Mouse (Mus musculus) liver, embryonic 14.5 days (tissue): Measurements from ENCODE around the gene Csf2ra. TPM values are rescaled to one million over a fixed set of nuclear protein-coding genes. Genes with fewer than 3 reads are reported as not detected.

Experiments
- ATAC-seq: fragments of 200-750 bp; cut with Nextera tagmentation; 2 replicates; pipeline ENCODE4 v1.8.0; 2017; ENCODE audit warnings: moderate number of reproducible peaks, mild to moderate bottlenecking, moderate library complexity; ENCODE audit not compliant: insufficient read depth
- DNase-seq, 3 experiments: peaks; one replicate each; pipeline ENCODE4 v3.0.0-alpha.2; 2012 to 2013; ENCODE audit warnings: low read depth in 3 of 3, low spot score in 3 of 3
- H3K27ac ChIP-seq: fragments of 300-500 bp; sonication (generic); 2 replicates; pipeline ENCODE4 v1.5.1; 2014; ENCODE audit warnings: moderate library complexity, mild to moderate bottlenecking, control low read depth, inconsistent platforms
- H3K27me3 ChIP-seq: fragments of 300-500 bp; sonication (generic); 2 replicates; pipeline ENCODE4 v1.6.1; 2014; ENCODE audit warnings: mild to moderate bottlenecking, low read length, moderate library complexity; ENCODE audit not compliant: control insufficient read depth, insufficient read depth
- H3K36me3 ChIP-seq: fragments of 300-500 bp; sonication (generic); replicated peaks from 2 replicates; pipeline ENCODE4 v1.6.1; 2014; ENCODE audit warnings: low read depth; ENCODE audit not compliant: control insufficient read depth, insufficient read depth
- H3K4me1 ChIP-seq, 2 experiments: fragments of 200-500 bp in 1 of 2; fragments of 300-500 bp in 1 of 2; sonication (generic) in 1 of 2; replicated peaks; 2 replicates each; pipeline ENCODE4 v1.6.1; 2012 to 2014; ENCODE audit warnings: antibody characterized with exemption in 1 of 2, inconsistent platforms in 1 of 2, low read length in 1 of 2; ENCODE audit not compliant: control insufficient read depth in 2 of 2, insufficient read depth in 2 of 2
- H3K4me2 ChIP-seq: fragments of 300-500 bp; sonication (generic); 2 replicates; pipeline ENCODE4 v1.6.1; 2014; ENCODE audit warnings: low read depth, mild to moderate bottlenecking, control low read depth, moderate library complexity
- H3K4me3 ChIP-seq, 2 experiments: fragments of 200-500 bp in 1 of 2; fragments of 300-500 bp in 1 of 2; sonication (generic) in 1 of 2; 2 replicates each; pipeline ENCODE4 v1.5.1; 2012 to 2014; ENCODE audit warnings: low read depth in 2 of 2, low read length in 2 of 2, mild to moderate bottlenecking in 2 of 2, control low read depth in 1 of 2, inconsistent platforms in 1 of 2, moderate library complexity in 1 of 2; ENCODE audit not compliant: insufficient read depth in 1 of 2
- H3K9ac ChIP-seq: fragments of 300-500 bp; sonication (generic); replicated peaks from 2 replicates; pipeline ENCODE4 v1.6.1; 2014; ENCODE audit warnings: mild to moderate bottlenecking, control low read depth, moderate library complexity
- H3K9me3 ChIP-seq: fragments of 300-500 bp; sonication (generic); 2 replicates; pipeline ENCODE4 v1.6.1; 2016; ENCODE audit warnings: low read length, mixed read lengths; ENCODE audit not compliant: control insufficient read depth
- CTCF ChIP-seq: IDR thresholded peaks from 2 replicates; pipeline ENCODE4 v1.5.1; 2016; ENCODE audit warnings: antibody characterized with exemption, low read depth, control low read depth
- EP300 ChIP-seq: IDR thresholded peaks from 2 replicates; pipeline ENCODE4 v1.6.1; 2016; ENCODE audit warnings: antibody characterized with exemption, low read depth
- WGBS: fragments of 180-500 bp; shearing (Covaris S2); extraction: QIAGEN DNeasy Blood & Tissue Kit; methylation state at CpG from one replicate; pipeline ENCODE4 v1.1.7; 2014; ENCODE audit not compliant: insufficient replicate concordance; 5-methylcytosine and 5-hydroxymethylcytosine counted together
- polyA plus RNA-seq, 2 experiments: library from polyadenylated mRNA; depleted of rRNA in 1 of 2; stranded (reverse) in 1 of 2; unstranded in 1 of 2; fragments of >200 nt; fragmentation: Nextera tagmentation in 1 of 2; extraction: Ambion mirVana in 1 of 2; gene quantifications; 2 replicates each; pipeline versions ENCODE4 v1.2.1 to v1.2.3; 2012 to 2014

The Csf2ra gene
- polyA plus RNA-seq, 2 experiments, result 4.4 to 26.0 TPM

DNA sequence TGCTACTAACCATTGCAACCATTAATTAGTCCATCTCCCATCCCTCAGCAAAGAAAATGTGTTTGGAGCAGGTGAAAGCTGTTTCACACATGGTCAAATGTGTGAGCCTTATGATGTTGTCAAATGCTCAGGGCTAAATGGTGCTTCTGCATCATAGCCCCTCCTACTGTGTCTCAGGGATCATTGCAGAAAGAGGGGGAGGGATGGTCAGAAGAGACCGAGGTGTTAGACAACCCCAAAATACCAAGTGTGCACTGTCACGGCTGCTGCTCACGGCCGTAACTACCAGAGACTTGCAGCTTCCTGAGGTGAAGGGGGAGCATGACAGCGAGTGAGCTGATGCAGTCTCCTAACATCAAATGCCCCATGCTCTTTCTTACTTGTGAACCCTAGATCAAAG, 6.3 kb upstream of the Csf2ra start:
- Histone ChIP-seq H3K9me3 (no peaks in the 10 kb centered on the region), H3K27me3 (no peaks in the 10 kb centered on the region), H3K4me3 (no peak overlapping the region), H3K4me1 (no peaks in the 10 kb centered on the region), H3K27ac (no peak overlapping the region), H3K9ac (no peak overlapping the region), H3K36me3 (no peaks in the 10 kb centered on the region), H3K4me2 (no peak overlapping the region)
- DNase-seq (no peak), ATAC-seq (no peak)
- 47% methylated on average over 5 of the region's 5 CpGs for WGBS
- TF ChIP-seq CTCF (no peak), EP300 (no peak)

DNA sequence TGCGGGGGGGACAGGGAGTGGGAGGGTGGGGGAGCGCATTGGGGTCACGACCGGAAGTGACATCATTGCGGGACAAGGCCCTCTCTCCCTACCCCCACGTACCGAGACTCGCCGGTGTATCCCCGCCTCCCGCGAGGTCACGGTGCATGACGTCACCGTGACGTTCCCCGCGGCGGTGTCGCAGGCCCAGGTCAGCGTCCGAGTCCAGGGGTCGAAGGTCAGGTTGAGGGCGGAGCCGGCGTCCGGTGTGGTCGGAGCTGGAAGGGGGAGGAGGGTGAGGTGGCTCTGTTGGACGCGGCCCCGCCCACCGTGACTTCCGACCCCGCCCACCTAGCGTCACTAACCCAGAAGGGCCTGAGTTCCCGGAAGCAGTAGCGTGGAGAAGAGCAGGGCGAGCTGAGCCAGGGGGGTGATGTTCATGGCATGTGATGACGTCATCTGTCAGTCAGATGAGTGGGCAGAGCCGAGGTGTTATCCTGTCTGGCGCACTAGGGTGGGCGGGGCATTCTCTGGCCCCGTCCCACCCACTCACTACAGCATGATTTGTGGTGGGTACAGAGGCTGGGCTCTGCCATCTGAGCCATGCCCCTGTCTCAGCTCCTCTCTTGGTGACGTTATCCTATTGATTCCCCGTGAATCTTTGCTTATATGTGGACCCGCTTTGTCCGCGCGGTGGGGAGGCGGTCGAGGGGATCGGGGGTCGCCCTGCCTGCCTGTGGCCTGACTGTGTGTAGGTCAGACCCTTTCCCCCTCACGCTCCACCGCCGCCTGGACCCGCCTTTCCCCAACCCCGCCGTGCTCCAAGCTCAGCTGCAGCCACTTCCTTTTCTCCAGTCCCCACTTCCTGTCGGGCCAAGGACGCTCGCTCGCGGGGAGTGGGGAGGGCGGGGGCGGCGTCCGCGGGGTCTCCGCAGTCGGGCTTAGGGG, 1.0 kb downstream of the Csf2ra start:
- Histone ChIP-seq H3K27me3 (no peaks in the 10 kb centered on the region), H3K4me1 (no peaks in the 10 kb centered on the region; a peak in 2 of 4 replicates), H3K4me2 (peak overlapping the region; percentile 63), H3K27ac (peak overlapping the region; percentile 31), H3K36me3 (no peaks in the 10 kb centered on the region), H3K9ac (no peak overlapping the region), H3K4me3 (peak overlapping the region; percentile 57 to 60), H3K9me3 (no peaks in the 10 kb centered on the region)
- DNase-seq, result peak; percentile 65 to 80 (median 71)
- TF ChIP-seq EP300 (no peak), CTCF (no peak)
- under 1% methylated on average over 71 of the region's 71 CpGs for WGBS
- ATAC-seq, result peak; percentile 73

DNA sequence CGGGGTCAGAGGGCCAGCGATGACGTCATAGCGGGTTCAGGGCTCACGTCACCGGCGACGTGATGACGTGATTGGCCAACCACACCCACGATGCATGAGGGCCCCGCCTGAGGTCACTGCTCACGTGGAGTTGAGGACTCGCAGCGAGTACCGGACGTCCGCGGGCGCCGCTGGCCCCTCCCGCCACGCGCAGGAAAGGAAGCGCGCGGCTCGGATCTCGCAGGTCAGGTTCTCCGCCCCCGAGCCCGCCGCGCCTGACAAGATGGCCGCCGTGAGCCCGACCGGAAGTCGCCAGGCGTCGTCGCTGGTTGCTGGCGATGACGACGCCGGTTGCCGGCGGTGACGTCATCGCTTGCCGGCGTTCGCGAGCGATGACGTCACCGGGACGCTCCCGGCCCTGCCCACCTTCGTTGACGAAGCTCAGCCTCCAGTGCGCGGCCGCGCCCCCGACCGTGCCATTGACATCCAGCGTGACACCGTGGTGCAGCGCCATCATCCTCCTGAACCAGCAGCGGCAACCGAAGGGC, 1.8 kb downstream of the Csf2ra start:
- H3K27ac ChIP-seq, result peak overlapping the region; percentile 31
- 1% methylated on average over 71 of the region's 71 CpGs for WGBS

GRCm38 (mm10) chr19:61225526-61226400, 2.5 kb downstream of the Csf2ra start:
- Histone ChIP-seq H3K9ac (no peak overlapping the region), H3K27ac (peak overlapping the region; percentile 31), H3K4me1 (no peaks in the 10 kb centered on the region; a peak in 2 of 4 replicates), H3K4me3 (peak overlapping the region; percentile 57 to 60), H3K27me3 (no peaks in the 10 kb centered on the region), H3K9me3 (no peaks in the 10 kb centered on the region), H3K4me2 (peak overlapping the region; percentile 63), H3K36me3 (no peaks in the 10 kb centered on the region)
- TF ChIP-seq CTCF, result no peak
- no peak for TF ChIP-seq EP300
- ATAC-seq (peak; percentile 45), DNase-seq (peak; percentile 56 to 67 (median 64))
- 4% methylated on average over 70 of the region's 70 CpGs for WGBS

More for the DNA sequence above, 1.8 kb downstream of the Csf2ra start:
- H3K27me3 ChIP-seq, result no peaks in the 10 kb centered on the region
- no peaks in the 10 kb centered on the region; a peak in 2 of 4 replicates for H3K4me1 ChIP-seq
- H3K4me3 ChIP-seq, result peak overlapping the region; percentile 57 to 60
- DNase-seq (peak in 1 of 3 experiments; percentile 42), ATAC-seq (peak; percentile 21; the same call in 1 of the 2 replicates)
- no peaks in the 10 kb centered on the region for H3K36me3 ChIP-seq
- TF ChIP-seq EP300 (no peak), CTCF (no peak)
- H3K9ac ChIP-seq, result no peak overlapping the region
- H3K9me3 ChIP-seq, result no peaks in the 10 kb centered on the region
- peak overlapping the region; percentile 63 for H3K4me2 ChIP-seq
